Mouse (Mus musculus) heart, embryonic 15.5 days (tissue): ENCODE results near the gene Apoh. TPM values are rescaled to one million over a fixed set of nuclear protein-coding genes. Genes with fewer than 3 reads are reported as not detected.

Experiments
- ATAC-seq: fragments of 200-750 bp; cut with Nextera tagmentation; replicated peaks from 2 replicates; pipeline ENCODE4 v1.8.0; 2017; ENCODE audit warnings: low read depth, moderate TSS enrichment; ENCODE audit not compliant: insufficient number of reproducible peaks, insufficient read depth, low FRiP score
- H3K27ac ChIP-seq: fragments of 300-500 bp; sonication (generic); 2 replicates; pipeline ENCODE4 v1.5.1; 2015; ENCODE audit warnings: mild to moderate bottlenecking, inconsistent platforms
- H3K27me3 ChIP-seq: fragments of 300-500 bp; sonication (generic); 2 replicates; pipeline ENCODE4 v1.6.1; 2015; ENCODE audit warnings: inconsistent platforms
- H3K36me3 ChIP-seq: fragments of 300-500 bp; sonication (generic); 2 replicates; pipeline ENCODE4 v1.6.1; 2015; ENCODE audit warnings: mild to moderate bottlenecking, inconsistent platforms
- H3K4me1 ChIP-seq: fragments of 300-500 bp; sonication (generic); replicated peaks from 2 replicates; pipeline ENCODE4 v1.6.1; 2015; ENCODE audit warnings: inconsistent platforms
- H3K4me2 ChIP-seq: fragments of 300-500 bp; sonication (generic); 2 replicates; pipeline ENCODE4 v1.6.1; 2015; ENCODE audit warnings: inconsistent platforms, mild to moderate bottlenecking, moderate library complexity
- H3K4me3 ChIP-seq: fragments of 300-500 bp; sonication (generic); 2 replicates; pipeline ENCODE4 v1.5.1; 2015; ENCODE audit warnings: mild to moderate bottlenecking, inconsistent platforms
- H3K9ac ChIP-seq: fragments of 300-500 bp; sonication (generic); 2 replicates; pipeline ENCODE4 v1.6.1; 2015; ENCODE audit warnings: mild to moderate bottlenecking, inconsistent platforms
- H3K9me3 ChIP-seq: fragments of 300-500 bp; sonication (generic); replicated peaks from 2 replicates; pipeline ENCODE4 v1.6.1; 2016; ENCODE audit warnings: inconsistent platforms
- WGBS: fragments of 180-500 bp; shearing (Covaris S2); methylation state at CpG from one replicate; pipeline ENCODE4 v1.1.7; 2015; ENCODE audit warnings: mixed read lengths; 5-methylcytosine and 5-hydroxymethylcytosine counted together
- polyA plus RNA-seq: library from polyadenylated mRNA; unstranded; fragments of >200 nt; fragmentation: Nextera tagmentation; extraction: Ambion mirVana; gene quantifications from 2 replicates; pipeline ENCODE4 v1.2.1, GENCODE M21; 2015

Gene Apoh
- polyA plus RNA-seq, 1 experiment from 2014 or later = 0.48 TPM

GRCm38 (mm10) chr11:108308253-108308652, 34.9 kb upstream of the Apoh start:
- no peaks in the 10 kb centered on the region for H3K27me3 ChIP-seq
- H3K4me3 ChIP-seq = no peak overlapping the region
- no peak overlapping the region for H3K27ac ChIP-seq
- WGBS = 91% methylated on average over 5 of the region's 5 CpGs
- H3K4me1 ChIP-seq = peaks cover 15% of the 10 kb centered on the region
- H3K4me2 ChIP-seq = no peak overlapping the region
- H3K36me3 ChIP-seq = no peaks in the 10 kb centered on the region
- H3K9ac ChIP-seq = no peak overlapping the region
- no peak for ATAC-seq
- no peaks in the 10 kb centered on the region for H3K9me3 ChIP-seq

GRCm38 (mm10) chr11:108309791-108310190, 33.4 kb upstream of the Apoh start:
- peaks cover 22% of the 10 kb centered on the region for H3K4me1 ChIP-seq
- ATAC-seq = no peak
- H3K4me2 ChIP-seq = no peak overlapping the region
- no peaks in the 10 kb centered on the region for H3K27me3 ChIP-seq
- H3K27ac ChIP-seq = no peak overlapping the region
- no peak overlapping the region for H3K9ac ChIP-seq
- H3K9me3 ChIP-seq = no peaks in the 10 kb centered on the region
- WGBS = 91% methylated on average over 5 of the region's 5 CpGs
- H3K4me3 ChIP-seq = no peak overlapping the region
- H3K36me3 ChIP-seq = no peaks in the 10 kb centered on the region

GRCm38 (mm10) chr11:108311912-108312311, 31.2 kb upstream of the Apoh start:
- Histone ChIP-seq H3K36me3 (no peaks in the 10 kb centered on the region), H3K9ac (no peak overlapping the region), H3K4me3 (no peak overlapping the region), H3K4me1 (peaks cover 22% of the 10 kb centered on the region), H3K27me3 (no peaks in the 10 kb centered on the region), H3K9me3 (no peaks in the 10 kb centered on the region), H3K27ac (no peak overlapping the region), H3K4me2 (no peak overlapping the region)
- no peak for ATAC-seq
- 63% methylated on average over 2 of the region's 2 CpGs for WGBS

- H3K4me3 ChIP-seq = no peak overlapping the region
- H3K27ac ChIP-seq = no peak overlapping the region
- H3K9ac ChIP-seq = no peak overlapping the region
- no peak for ATAC-seq
- H3K36me3 ChIP-seq = no peaks in the 10 kb centered on the region
- H3K9me3 ChIP-seq = no peaks in the 10 kb centered on the region
- WGBS = 79% methylated on average over 5 of the region's 5 CpGs
- no peaks in the 10 kb centered on the region for H3K27me3 ChIP-seq
- peaks cover 22% of the 10 kb centered on the region for H3K4me1 ChIP-seq
- H3K4me2 ChIP-seq = no peak overlapping the region
Measured at GRCm38 (mm10) chr11:108312516-108312915, 30.6 kb upstream of the Apoh start.

DNA sequence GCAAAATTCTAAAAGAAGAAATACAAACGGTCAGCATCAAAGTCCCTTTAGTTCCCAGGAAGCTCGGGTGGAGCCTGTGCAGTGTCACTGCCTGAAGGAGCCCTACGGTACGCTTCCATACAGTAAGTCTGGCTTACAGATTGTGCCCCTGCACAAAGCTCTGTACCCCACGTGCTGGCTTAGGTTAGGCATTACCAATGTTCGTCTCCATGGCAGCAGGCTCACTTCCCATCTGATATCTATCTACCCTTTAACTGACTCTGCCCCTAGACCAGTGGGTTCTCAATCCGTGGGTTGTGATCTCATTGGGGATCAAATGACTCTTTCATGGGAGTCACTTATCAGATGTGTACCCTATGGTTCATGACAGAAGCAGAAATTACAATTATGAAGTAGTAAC, 27.4 kb upstream of the Apoh start:
- WGBS = 80% methylated on average over 7 of the region's 7 CpGs
- Histone ChIP-seq H3K9me3 (no peaks in the 10 kb centered on the region), H3K4me2 (no peak overlapping the region), H3K9ac (no peak overlapping the region), H3K27me3 (no peaks in the 10 kb centered on the region), H3K27ac (no peak overlapping the region), H3K4me3 (no peak overlapping the region), H3K36me3 (no peaks in the 10 kb centered on the region), H3K4me1 (peaks cover 25% of the 10 kb centered on the region)
- 0 out of 2 replicates have a peak, but pooled peaks have one; percentile 10 for ATAC-seq

DNA sequence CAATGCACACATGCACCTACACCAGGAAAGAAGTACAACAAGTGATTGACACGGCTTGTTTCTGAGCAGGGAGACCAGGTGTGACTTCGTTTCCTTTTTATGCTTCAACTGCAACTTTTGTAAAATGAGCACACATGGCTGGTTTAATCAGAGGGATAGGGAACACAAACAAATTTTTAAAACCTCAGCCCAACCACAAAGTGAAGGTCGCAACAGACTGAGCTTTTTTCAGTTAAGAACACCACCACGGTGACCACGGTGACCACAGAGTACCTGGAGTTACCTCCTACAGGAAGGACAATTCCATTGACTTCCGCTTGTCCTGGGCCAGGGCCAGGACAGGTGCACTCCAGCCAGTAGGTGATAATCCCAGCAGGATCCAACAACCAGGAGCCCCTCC, 25.3 kb upstream of the Apoh start:
- Histone ChIP-seq H3K9me3 (no peaks in the 10 kb centered on the region), H3K9ac (no peak overlapping the region), H3K4me3 (no peak overlapping the region), H3K4me1 (peaks cover 16% of the 10 kb centered on the region), H3K4me2 (no peak overlapping the region), H3K27ac (no peak overlapping the region), H3K36me3 (no peaks in the 10 kb centered on the region), H3K27me3 (no peaks in the 10 kb centered on the region)
- WGBS = 73% methylated on average over 6 of the region's 6 CpGs
- no peak for ATAC-seq

- H3K4me2 ChIP-seq = no peak overlapping the region
- no peak for ATAC-seq
- no peak overlapping the region for H3K4me3 ChIP-seq
- H3K27me3 ChIP-seq = no peaks in the 10 kb centered on the region
- H3K36me3 ChIP-seq = no peaks in the 10 kb centered on the region
- H3K4me1 ChIP-seq = peaks cover 13% of the 10 kb centered on the region
- WGBS = 70% methylated on average over 11 of the region's 11 CpGs
- no peaks in the 10 kb centered on the region for H3K9me3 ChIP-seq
- no peak overlapping the region for H3K27ac ChIP-seq
- no peak overlapping the region for H3K9ac ChIP-seq
Measured at GRCm38 (mm10) chr11:108319162-108319561, 24.0 kb upstream of the Apoh start.

DNA sequence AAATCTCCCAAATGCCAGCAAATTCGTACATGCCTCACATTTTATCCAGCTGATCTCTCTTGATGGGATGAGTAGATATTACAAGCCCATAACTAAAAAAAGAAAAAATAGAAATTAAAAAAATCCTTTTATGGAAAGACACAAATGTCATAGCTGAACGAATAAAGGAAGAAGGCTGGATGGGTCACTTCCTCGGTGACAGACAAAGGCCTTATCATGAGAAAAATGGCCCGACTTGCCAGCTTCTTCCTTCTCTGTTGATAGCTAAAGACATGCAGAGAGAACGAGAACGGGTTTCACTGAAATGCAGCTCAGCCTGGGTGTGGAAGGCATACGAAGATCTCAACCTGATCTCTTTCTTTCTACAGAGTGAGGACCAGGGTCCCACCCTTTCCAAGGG, 22.6 kb upstream of the Apoh start:
- peaks cover 8% of the 10 kb centered on the region for H3K4me1 ChIP-seq
- ATAC-seq = no peak
- H3K4me3 ChIP-seq = no peak overlapping the region
- 67% methylated on average over 7 of the region's 7 CpGs for WGBS
- no peak overlapping the region for H3K9ac ChIP-seq
- no peaks in the 10 kb centered on the region for H3K27me3 ChIP-seq
- H3K4me2 ChIP-seq = no peak overlapping the region
- H3K9me3 ChIP-seq = no peaks in the 10 kb centered on the region
- no peaks in the 10 kb centered on the region for H3K36me3 ChIP-seq
- no peak overlapping the region for H3K27ac ChIP-seq

GRCm38 (mm10) chr11:108322156-108322555, 21.0 kb upstream of the Apoh start:
- Histone ChIP-seq H3K9me3 (no peaks in the 10 kb centered on the region), H3K27me3 (no peaks in the 10 kb centered on the region), H3K4me1 (peaks cover 7% of the 10 kb centered on the region), H3K27ac (no peak overlapping the region), H3K9ac (no peak overlapping the region), H3K36me3 (no peaks in the 10 kb centered on the region), H3K4me2 (no peak overlapping the region), H3K4me3 (no peak overlapping the region)
- WGBS = 76% methylated on average over 2 of the region's 2 CpGs
- ATAC-seq = no peak

DNA sequence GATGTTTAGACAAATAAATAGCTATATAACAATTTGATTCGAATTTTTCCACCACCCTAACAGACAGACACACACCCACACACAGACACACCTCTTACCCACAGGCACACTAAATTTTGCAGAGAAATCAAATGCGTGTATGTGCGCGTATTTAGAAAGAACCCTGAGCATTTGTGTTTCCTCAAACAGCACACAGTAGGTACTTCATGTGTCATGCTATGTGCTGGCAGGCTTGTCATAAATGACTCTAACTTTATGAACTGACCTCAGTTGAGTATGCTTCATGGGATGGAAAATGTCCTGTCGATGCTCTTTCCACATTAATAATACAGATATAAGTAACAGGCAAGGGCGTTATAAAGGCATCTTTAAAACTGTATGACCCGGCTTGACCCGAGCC, 17.2 kb upstream of the Apoh start:
- ATAC-seq = no peak
- Histone ChIP-seq H3K9ac (no peak overlapping the region), H3K4me2 (no peak overlapping the region), H3K27me3 (no peaks in the 10 kb centered on the region), H3K4me3 (no peak overlapping the region), H3K4me1 (peaks cover 18% of the 10 kb centered on the region), H3K36me3 (no peaks in the 10 kb centered on the region), H3K27ac (no peak overlapping the region), H3K9me3 (no peaks in the 10 kb centered on the region)
- 88% methylated on average over 8 of the region's 8 CpGs for WGBS

DNA sequence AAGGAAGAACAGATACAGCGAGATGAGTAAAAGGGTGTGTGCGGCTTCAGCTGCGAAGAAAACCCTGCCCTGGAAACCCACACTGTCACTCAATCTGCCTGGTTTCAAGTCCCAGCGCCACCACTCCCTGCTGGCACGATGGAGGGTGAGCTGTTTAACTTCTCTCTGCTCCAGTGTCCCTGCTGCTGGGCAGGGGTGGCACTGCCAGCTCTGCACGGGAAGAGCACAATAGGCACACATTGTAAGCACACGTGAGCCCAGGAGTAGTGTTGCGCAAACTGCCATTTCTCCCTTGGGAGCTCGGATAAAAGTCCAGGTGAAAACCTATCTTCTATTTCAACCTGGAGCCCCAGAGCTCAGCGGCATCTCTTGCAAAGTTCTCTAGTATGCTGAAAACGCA, 12.3 kb upstream of the Apoh start:
- Histone ChIP-seq H3K9ac (no peak overlapping the region), H3K27me3 (no peaks in the 10 kb centered on the region), H3K4me2 (no peak overlapping the region), H3K4me1 (peaks cover 37% of the 10 kb centered on the region), H3K27ac (no peak overlapping the region), H3K9me3 (no peaks in the 10 kb centered on the region), H3K36me3 (no peaks in the 10 kb centered on the region), H3K4me3 (no peak overlapping the region)
- 86% methylated on average over 11 of the region's 11 CpGs for WGBS
- ATAC-seq = no peak

DNA sequence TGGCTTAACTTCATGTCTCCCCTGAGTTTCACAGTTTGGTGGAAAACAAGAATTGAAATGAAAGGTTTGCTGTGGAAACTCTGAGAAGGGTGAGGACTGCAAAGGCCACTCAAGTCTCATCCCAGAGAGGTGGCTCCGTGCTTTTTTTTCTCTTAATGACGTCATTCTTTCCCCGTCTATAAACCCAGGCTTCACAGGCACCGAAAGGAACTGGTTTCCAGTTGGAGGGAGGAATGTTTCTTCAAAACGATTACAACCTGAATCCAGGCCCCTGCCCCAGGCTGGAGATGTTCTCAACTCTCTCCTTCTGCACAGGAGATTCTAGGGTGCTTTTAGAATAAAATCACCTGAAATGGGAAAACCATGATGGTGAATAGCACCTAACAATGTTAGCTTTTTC, 10.1 kb upstream of the Apoh start:
- peaks cover 46% of the 10 kb centered on the region for H3K4me1 ChIP-seq
- no peaks in the 10 kb centered on the region for H3K9me3 ChIP-seq
- no peak for ATAC-seq
- H3K36me3 ChIP-seq = no peaks in the 10 kb centered on the region
- no peak overlapping the region for H3K4me2 ChIP-seq
- H3K27ac ChIP-seq = no peak overlapping the region
- H3K4me3 ChIP-seq = no peak overlapping the region
- H3K27me3 ChIP-seq = no peaks in the 10 kb centered on the region
- no peak overlapping the region for H3K9ac ChIP-seq
- WGBS = 33% methylated on average over 5 of the region's 5 CpGs
